Mouse (Mus musculus) heart, embryonic 15.5 days (tissue): ENCODE measurements around the gene Kat2a. TPM values are rescaled to one million over a fixed set of nuclear protein-coding genes. Genes with fewer than 3 reads are reported as not detected.

Source experiments
- ATAC-seq: fragments of 200-750 bp; cut with Nextera tagmentation; replicated peaks from 2 replicates; pipeline ENCODE4 v1.8.0; 2017; ENCODE audit warnings: low read depth, moderate TSS enrichment; ENCODE audit not compliant: insufficient number of reproducible peaks, insufficient read depth, low FRiP score
- H3K27ac ChIP-seq: fragments of 300-500 bp; sonication (generic); 2 replicates; pipeline ENCODE4 v1.5.1; 2015; ENCODE audit warnings: mild to moderate bottlenecking, inconsistent platforms
- H3K27me3 ChIP-seq: fragments of 300-500 bp; sonication (generic); 2 replicates; pipeline ENCODE4 v1.6.1; 2015; ENCODE audit warnings: inconsistent platforms
- H3K36me3 ChIP-seq: fragments of 300-500 bp; sonication (generic); 2 replicates; pipeline ENCODE4 v1.6.1; 2015; ENCODE audit warnings: mild to moderate bottlenecking, inconsistent platforms
- H3K4me1 ChIP-seq: fragments of 300-500 bp; sonication (generic); replicated peaks from 2 replicates; pipeline ENCODE4 v1.6.1; 2015; ENCODE audit warnings: inconsistent platforms
- H3K4me2 ChIP-seq: fragments of 300-500 bp; sonication (generic); 2 replicates; pipeline ENCODE4 v1.6.1; 2015; ENCODE audit warnings: inconsistent platforms, mild to moderate bottlenecking, moderate library complexity
- H3K4me3 ChIP-seq: fragments of 300-500 bp; sonication (generic); 2 replicates; pipeline ENCODE4 v1.5.1; 2015; ENCODE audit warnings: mild to moderate bottlenecking, inconsistent platforms
- H3K9ac ChIP-seq: fragments of 300-500 bp; sonication (generic); 2 replicates; pipeline ENCODE4 v1.6.1; 2015; ENCODE audit warnings: mild to moderate bottlenecking, inconsistent platforms
- H3K9me3 ChIP-seq: fragments of 300-500 bp; sonication (generic); replicated peaks from 2 replicates; pipeline ENCODE4 v1.6.1; 2016; ENCODE audit warnings: inconsistent platforms
- WGBS: fragments of 180-500 bp; shearing (Covaris S2); methylation state at CpG from one replicate; pipeline ENCODE4 v1.1.7; 2015; ENCODE audit warnings: mixed read lengths; 5-methylcytosine and 5-hydroxymethylcytosine counted together
- polyA plus RNA-seq: library from polyadenylated mRNA; unstranded; fragments of >200 nt; fragmentation: Nextera tagmentation; extraction: Ambion mirVana; gene quantifications from 2 replicates; pipeline ENCODE4 v1.2.1, GENCODE M21; 2015

Kat2a gene
- polyA plus RNA-seq, 1 experiment from 2014 or later = 26.5 TPM

DNA sequence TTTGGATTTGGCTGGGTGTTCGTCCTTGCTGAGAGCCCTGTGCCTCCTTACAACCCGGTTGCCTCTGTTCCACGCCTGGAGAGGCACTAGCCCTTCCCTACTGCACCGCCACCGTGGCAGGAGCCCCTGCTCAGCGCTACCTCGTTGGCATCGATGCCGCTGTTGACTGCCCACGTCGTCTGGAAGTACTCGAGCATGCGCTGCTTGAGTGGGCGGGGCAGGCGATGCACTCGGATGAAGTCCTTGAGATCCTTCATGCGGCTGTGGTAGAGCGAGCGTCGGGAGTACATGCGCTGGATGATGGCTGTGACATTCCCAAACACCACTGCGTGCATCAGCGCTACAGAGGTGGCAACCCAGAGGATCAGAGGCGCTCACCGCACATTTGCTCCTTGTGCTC, 37.2 kb upstream of the Kat2a start:
- Histone ChIP-seq H3K27ac (no peak overlapping the region), H3K4me3 (no peak overlapping the region), H3K36me3 (no peaks in the 10 kb centered on the region), H3K9me3 (no peaks in the 10 kb centered on the region), H3K4me2 (no peak overlapping the region), H3K9ac (no peak overlapping the region), H3K4me1 (0 out of 2 replicates have a peak, but pooled peaks cover 3% of the 10 kb centered on the region), H3K27me3 (peaks cover 65% of the 10 kb centered on the region)
- no peak for ATAC-seq
- WGBS = 31% methylated on average over 25 of the region's 25 CpGs

DNA sequence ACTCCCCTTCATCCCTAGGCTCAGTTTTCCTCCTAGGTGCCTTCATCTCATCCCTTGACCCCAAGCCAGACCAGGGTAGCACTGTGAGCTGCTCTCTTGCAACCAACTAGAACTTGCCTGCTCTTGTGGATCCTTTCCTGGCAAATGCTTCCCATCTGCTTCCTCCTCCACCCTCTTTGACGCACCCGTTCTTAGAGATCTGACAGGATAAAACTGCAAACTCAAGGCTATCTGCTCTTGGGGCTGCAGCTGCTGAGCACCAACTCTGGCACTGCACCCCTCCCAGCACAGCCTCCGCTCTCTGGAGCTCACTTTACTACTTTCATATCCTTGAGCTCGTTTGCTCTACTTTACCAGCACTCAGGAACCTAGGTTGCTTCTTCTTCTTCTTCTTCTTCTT, 36.4 kb upstream of the Kat2a start:
- no peak overlapping the region for H3K4me3 ChIP-seq
- 0 out of 2 replicates have a peak, but pooled peaks cover 3% of the 10 kb centered on the region for H3K4me1 ChIP-seq
- ATAC-seq = no peak
- no peak overlapping the region for H3K4me2 ChIP-seq
- peaks cover 65% of the 10 kb centered on the region for H3K27me3 ChIP-seq
- 64% methylated on average over 4 of the region's 4 CpGs for WGBS
- H3K9ac ChIP-seq = no peak overlapping the region
- H3K27ac ChIP-seq = no peak overlapping the region
- H3K9me3 ChIP-seq = no peaks in the 10 kb centered on the region
- no peaks in the 10 kb centered on the region for H3K36me3 ChIP-seq

GRCm38 (mm10) chr11:100747114-100747513, 34.8 kb upstream of the Kat2a start:
- Histone ChIP-seq H3K4me2 (no peak overlapping the region), H3K4me3 (no peak overlapping the region), H3K4me1 (0 out of 2 replicates have a peak, but pooled peaks cover 3% of the 10 kb centered on the region), H3K36me3 (no peaks in the 10 kb centered on the region), H3K9me3 (no peaks in the 10 kb centered on the region), H3K27me3 (peaks cover 54% of the 10 kb centered on the region), H3K9ac (no peak overlapping the region), H3K27ac (no peak overlapping the region)
- WGBS = 66% methylated on average over 5 of the region's 5 CpGs
- ATAC-seq = no peak

DNA sequence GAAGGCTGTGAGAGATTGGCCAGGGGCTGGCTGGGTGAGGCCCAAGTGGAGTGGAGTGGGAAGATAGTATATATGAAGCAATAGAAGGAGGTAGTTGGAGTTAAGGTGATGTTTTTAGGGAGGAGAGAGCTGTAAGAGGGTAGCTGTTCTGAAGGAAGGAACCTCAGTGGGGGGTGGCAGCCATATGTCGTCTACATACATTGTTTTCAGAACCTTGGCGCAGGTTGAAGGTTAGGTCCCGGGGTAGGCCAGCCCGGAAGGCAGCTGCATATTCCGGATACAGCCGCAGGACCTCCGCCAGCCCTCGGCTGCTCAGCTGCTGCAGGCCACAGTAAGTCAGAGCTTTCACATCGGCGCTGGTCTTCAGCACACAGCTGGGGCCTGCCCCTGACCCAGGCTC, 34.3 kb upstream of the Kat2a start:
- Histone ChIP-seq H3K4me1 (0 out of 2 replicates have a peak, but pooled peaks cover 3% of the 10 kb centered on the region), H3K4me3 (no peak overlapping the region), H3K27me3 (peaks cover 50% of the 10 kb centered on the region), H3K36me3 (no peaks in the 10 kb centered on the region), H3K9ac (no peak overlapping the region), H3K4me2 (no peak overlapping the region), H3K9me3 (no peaks in the 10 kb centered on the region), H3K27ac (no peak overlapping the region)
- no peak for ATAC-seq
- WGBS = 75% methylated on average over 10 of the region's 10 CpGs

DNA sequence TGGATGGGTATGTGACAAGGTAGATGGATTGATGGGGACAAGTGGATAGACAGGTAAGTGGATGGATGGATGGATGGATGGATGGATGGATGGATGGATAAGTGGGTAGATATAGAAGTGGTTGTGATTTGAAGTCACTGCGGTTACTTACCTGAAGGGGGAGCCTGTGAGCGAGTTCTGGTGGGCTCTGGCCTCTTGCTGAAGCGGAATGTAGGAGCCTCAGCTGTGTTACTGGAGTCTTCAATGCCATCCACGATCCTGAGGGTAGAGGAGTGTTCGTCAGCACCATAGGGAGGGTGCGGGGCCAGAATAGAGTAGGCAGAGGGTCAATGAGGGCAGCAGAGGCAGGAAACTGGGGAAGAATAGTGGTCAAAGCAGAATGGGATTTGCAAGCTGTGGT, 32.8 kb upstream of the Kat2a start:
- H3K9me3 ChIP-seq = no peaks in the 10 kb centered on the region
- 12% methylated on average over 6 of the region's 6 CpGs for WGBS
- H3K9ac ChIP-seq = 0 out of 2 replicates have a peak overlapping the region, but pooled peaks have one; percentile 10
- H3K36me3 ChIP-seq = no peaks in the 10 kb centered on the region
- H3K27me3 ChIP-seq = peaks cover 48% of the 10 kb centered on the region
- H3K4me3 ChIP-seq = no peak overlapping the region
- H3K27ac ChIP-seq = no peak overlapping the region
- 0 out of 2 replicates have a peak, but pooled peaks cover 3% of the 10 kb centered on the region for H3K4me1 ChIP-seq
- ATAC-seq = no peak
- H3K4me2 ChIP-seq = no peak overlapping the region

GRCm38 (mm10) chr11:100741348-100741747, 29.1 kb upstream of the Kat2a start:
- Histone ChIP-seq H3K27ac (no peak overlapping the region), H3K27me3 (peaks cover 14% of the 10 kb centered on the region), H3K4me2 (no peak overlapping the region), H3K4me1 (peaks cover 16% of the 10 kb centered on the region), H3K9ac (no peak overlapping the region), H3K36me3 (no peaks in the 10 kb centered on the region), H3K4me3 (no peak overlapping the region), H3K9me3 (no peaks in the 10 kb centered on the region)
- WGBS = 75% methylated on average over 6 of the region's 6 CpGs
- no peak for ATAC-seq

DNA sequence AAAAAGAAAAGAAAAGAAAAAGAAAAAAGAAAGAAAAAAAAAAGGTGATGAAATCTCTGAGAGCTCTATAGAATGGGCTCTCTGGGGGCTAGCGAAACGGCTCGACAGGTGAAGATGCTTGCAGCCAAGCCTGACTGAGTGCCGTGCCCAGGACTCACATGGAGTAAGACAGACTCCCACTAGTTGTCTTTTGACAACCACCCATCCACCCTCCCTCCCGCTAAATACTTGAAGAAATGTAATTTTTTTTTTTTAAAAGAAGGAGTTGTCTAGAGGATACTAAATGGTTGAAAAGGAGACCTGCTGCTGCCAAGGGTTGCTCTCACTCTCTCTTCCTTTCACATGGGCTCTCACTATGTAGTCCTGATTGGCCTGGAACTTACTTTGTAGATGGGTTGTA, 26.5 kb upstream of the Kat2a start:
- Histone ChIP-seq H3K9me3 (no peaks in the 10 kb centered on the region), H3K27me3 (0 out of 2 replicates have a peak, but pooled peaks cover 5% of the 10 kb centered on the region), H3K27ac (peak overlapping the region; percentile 78; the same call in 1 of the 2 replicates), H3K36me3 (no peaks in the 10 kb centered on the region), H3K9ac (peak overlapping the region; percentile 49), H3K4me2 (peak overlapping the region; percentile 75), H3K4me3 (peak overlapping the region; percentile 98), H3K4me1 (peaks cover 29% of the 10 kb centered on the region)
- 14% methylated on average over 5 of the region's 5 CpGs for WGBS
- ATAC-seq = no peak

- Histone ChIP-seq H3K36me3 (no peaks in the 10 kb centered on the region), H3K4me1 (peaks cover 29% of the 10 kb centered on the region), H3K27ac (peak within 1 kb of the TSS; percentile 78), H3K9me3 (no peaks in the 10 kb centered on the region), H3K4me3 (peak within 1 kb of the TSS; percentile 98), H3K4me2 (peak within 1 kb of the TSS; percentile 86), H3K27me3 (0 out of 2 replicates have a peak, but pooled peaks cover 5% of the 10 kb centered on the region), H3K9ac (peak within 1 kb of the TSS; percentile 97)
- peak; percentile 100 for ATAC-seq
- WGBS = under 1% methylated on average over 39 of the region's 39 CpGs
These were observed 25.9 kb upstream of the Kat2a start, which contains the start of gene Rab5c for GRCm38 (mm10) chr11:100738066-100738604. Gene Rab5c (minus strand): TSS chr11:100738215.

- peak overlapping the region; percentile 98 for H3K4me3 ChIP-seq
- H3K36me3 ChIP-seq = no peaks in the 10 kb centered on the region; the same call in 1 of the 2 replicates
- peaks cover 31% of the 10 kb centered on the region for H3K4me1 ChIP-seq
- H3K4me2 ChIP-seq = peak overlapping the region; percentile 86
- H3K9ac ChIP-seq = peak overlapping the region; percentile 97
- ATAC-seq = no peak
- H3K9me3 ChIP-seq = no peaks in the 10 kb centered on the region
- H3K27me3 ChIP-seq = 0 out of 2 replicates have a peak, but pooled peaks cover 5% of the 10 kb centered on the region
- under 1% methylated on average over 13 of the region's 13 CpGs for WGBS
- H3K27ac ChIP-seq = peak overlapping the region; percentile 75
These were observed 25.0 kb upstream of the Kat2a start for GRCm38 (mm10) chr11:100737105-100737733.

DNA sequence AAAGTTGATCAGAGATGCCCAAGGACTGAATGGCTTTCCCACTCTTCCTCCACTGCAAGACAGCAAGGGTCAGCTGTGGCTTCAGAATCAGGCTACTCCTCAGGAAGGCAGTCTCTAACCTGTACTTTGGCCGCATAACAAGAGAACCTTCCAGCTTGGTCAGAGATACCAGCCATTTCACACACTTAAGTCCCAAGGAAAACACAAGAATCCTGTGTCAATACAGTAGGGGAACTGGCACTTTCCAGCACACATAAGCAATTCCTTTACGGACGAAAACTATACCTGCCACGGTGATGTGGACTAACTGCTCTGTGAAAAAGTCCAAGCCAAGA, 24.4 kb upstream of the Kat2a start:
- 70% methylated on average over 4 of the region's 4 CpGs for WGBS
- 0 out of 2 replicates have a peak overlapping the region, but pooled peaks have one; percentile 75 for H3K27ac ChIP-seq

GRCm38 (mm10) chr11:100735954-100736745, 23.9 kb upstream of the Kat2a start:
- H3K9me3 ChIP-seq = no peaks in the 10 kb centered on the region
- 61% methylated on average over 14 of the region's 14 CpGs for WGBS
- peak overlapping the region; percentile 38; the same call in 1 of the 2 replicates for H3K27ac ChIP-seq
- H3K4me3 ChIP-seq = peak overlapping the region; percentile 98
- H3K9ac ChIP-seq = peak overlapping the region; percentile 97
- H3K36me3 ChIP-seq = no peaks in the 10 kb centered on the region; the same call in 1 of the 2 replicates
- H3K4me2 ChIP-seq = peak overlapping the region; percentile 86
- H3K27me3 ChIP-seq = 0 out of 2 replicates have a peak, but pooled peaks cover 5% of the 10 kb centered on the region
- ATAC-seq = no peak
- H3K4me1 ChIP-seq = peaks cover 31% of the 10 kb centered on the region

More for the DNA sequence above, 24.4 kb upstream of the Kat2a start:
- H3K4me3 ChIP-seq = peak overlapping the region; percentile 98
- H3K4me2 ChIP-seq = peak overlapping the region; percentile 86
- H3K9me3 ChIP-seq = no peaks in the 10 kb centered on the region
- 0 out of 2 replicates have a peak, but pooled peaks cover 5% of the 10 kb centered on the region for H3K27me3 ChIP-seq
- ATAC-seq = no peak
- H3K4me1 ChIP-seq = peaks cover 31% of the 10 kb centered on the region
- peak overlapping the region; percentile 97; the same call in 1 of the 2 replicates for H3K9ac ChIP-seq
- H3K36me3 ChIP-seq = no peaks in the 10 kb centered on the region; the same call in 1 of the 2 replicates
